Mouse (Mus musculus): ENCODE measurements around the gene Nfe2.

Gene Nfe2

DNA sequence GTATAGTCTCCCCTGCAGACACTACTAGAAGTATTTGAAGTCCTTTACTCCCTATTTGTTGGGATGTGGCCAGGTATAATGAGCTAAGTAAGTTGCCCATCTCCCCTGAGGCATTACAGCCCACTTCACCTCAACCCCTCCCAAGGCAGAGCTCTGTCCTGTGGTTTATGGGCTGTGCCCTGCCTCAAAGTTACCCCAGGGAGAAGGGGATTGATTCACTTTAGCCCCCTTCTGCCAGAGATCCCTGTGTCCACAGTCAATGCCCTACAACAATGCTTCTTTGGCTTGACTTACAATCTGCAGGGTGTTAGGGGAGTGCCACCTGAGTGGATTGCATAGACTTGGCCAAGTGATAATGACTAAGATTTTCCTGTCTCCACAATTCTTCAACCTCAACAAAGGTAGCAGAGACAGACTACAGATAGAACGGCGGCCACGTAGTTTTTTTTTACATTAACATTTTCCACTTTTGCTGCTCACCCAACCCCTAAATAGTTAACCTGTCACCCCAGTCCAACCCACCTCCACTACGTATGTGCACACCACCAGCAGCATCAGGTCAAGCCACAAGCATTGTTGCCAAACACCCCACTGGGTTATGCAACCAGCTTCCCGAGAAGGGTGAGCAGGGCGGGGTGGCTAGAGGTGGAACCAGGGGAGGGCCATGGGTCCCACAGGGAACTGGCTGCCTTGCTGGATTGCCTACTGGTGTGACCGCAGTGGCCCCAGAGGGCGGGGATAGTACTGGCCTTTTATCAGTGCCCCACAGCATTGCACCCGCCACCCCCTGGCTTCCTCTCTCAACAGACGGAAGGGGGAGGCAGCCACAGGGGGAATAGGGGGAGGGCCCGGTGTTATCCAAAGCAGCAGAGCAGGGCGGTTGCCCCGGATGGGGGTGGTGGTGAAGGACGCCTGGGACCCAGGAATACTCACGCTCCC is at the start of gene Nfe2:
Gene Nfe2 (minus strand): TSS at position 614 of the 939 bp plus-strand sequence.
- no peak for DNase-seq

DNA sequence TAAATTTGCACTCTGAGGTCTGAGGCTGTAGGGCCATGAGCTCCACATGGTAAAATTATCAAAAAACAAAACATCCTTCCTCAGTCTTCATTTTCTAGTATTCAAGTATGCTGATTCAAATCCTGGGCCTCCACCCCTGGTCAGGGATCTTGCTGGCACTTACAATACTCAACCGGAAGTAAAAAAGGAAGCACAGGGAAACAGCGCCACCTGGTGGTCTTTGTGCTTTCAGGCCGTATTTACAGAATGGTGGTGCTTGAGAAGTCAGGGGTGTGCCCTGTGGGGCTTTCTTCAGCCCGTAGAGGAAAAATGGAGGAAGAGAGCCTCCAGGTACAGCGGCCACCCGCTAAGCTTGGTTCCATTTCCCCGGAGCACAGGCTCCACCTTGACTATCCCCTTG is 48.9 kb upstream of the Nfe2 start:
- DNase-seq = peak; percentile 95 to 97

DNA sequence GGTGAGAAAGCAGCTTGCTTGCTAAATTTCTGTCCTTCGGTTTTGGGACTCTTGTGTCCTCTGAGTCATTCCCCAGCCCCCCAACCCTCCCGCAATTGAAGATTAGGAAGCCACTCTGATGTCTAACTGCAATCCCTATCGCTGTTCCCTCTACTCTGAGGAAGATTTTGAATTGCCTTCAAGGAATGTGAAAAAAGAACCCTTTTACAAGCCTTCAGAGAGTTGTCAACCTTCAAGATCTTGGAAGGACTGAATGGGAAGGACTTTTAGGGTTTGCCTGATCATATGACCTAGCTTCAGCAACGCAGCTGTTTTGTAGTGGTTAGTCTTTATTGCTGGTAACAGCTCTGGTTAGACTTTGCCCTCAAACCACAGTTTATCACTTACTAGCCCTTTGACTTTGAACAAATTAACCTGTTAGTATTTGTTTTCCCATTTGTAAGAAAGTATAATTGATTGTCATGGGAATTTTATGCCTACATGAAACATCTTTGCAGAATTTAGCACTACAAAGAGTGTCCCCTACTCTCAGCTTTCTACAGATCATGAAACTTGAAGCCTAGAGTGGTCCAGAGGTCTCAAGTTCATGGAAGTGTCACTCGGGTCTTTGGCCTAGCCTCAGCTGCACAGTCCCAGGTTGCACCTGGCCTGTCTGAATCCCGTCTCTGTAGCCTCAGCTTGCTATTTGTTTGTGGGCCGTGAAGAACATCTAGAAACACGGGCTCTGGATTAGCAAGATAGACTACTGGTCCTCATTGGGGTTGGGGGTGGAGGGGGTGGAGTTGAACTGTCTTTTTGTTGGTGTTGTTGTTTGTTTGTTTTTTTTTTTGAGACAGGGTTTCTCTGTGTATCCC is 47.8 kb upstream of the Nfe2 start:
- DNase-seq = no peak

GRCm38 (mm10) chr15:103305070-103305678 is 47.0 kb upstream of the Nfe2 start:
- DNase-seq = peak; percentile 98 to 99

DNA sequence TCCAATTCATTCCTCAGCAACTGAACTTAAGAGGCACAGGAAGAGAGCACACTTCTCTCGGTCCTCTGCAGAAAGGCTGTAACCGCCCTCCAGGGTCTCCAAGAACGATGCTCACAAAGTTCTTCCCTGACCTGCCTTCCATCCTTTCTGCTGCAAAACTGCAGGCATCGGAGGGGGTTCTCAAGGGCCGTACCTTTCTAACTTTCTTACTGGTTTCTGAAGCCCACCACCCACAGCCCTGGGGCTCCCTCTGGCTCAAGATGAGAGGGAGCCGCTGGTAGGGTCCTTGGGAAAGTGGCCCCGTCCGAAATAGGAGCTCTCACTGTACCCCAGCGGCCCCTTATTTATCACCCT is 46.4 kb upstream of the Nfe2 start:
- DNase-seq = no peak

DNA sequence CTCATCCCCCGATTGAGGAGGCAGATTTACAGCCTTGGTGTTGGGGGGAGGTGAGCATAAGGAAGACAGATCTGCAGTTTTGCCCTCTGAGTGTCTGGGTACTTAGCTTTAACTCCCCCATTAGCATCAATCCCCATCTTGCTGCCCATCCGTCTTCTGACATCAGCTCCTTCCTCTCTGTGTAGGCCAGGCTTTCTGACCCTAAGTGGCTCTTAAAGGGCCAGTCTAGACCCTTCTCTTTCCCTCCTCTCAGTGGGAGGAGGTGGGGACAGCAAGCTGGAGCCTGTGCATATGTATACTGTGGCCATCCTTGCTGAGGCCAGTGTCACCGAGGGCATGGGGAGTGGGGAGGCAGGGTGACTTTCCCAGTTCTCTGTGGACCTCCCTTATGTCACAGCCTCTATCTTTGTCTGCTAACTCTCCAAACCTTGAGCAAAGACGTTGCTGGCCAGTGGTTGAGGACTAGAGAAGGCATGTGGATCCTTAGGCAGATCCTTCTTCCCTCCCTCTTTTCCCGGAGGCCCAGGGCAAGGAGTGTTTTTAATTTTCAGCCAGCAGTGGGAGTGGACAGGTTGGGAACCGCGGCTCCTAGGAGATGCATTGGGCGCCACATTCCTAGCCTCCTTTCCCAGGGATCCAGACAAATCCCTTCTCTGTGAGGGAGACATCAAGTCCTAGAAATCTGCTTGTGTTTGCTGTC is 45.9 kb upstream of the Nfe2 start:
- peak in 1 of 2 experiments; percentile 36 for DNase-seq

GRCm38 (mm10) chr15:103302341-103303021 is 44.3 kb upstream of the Nfe2 start:
- no peak for DNase-seq

DNA sequence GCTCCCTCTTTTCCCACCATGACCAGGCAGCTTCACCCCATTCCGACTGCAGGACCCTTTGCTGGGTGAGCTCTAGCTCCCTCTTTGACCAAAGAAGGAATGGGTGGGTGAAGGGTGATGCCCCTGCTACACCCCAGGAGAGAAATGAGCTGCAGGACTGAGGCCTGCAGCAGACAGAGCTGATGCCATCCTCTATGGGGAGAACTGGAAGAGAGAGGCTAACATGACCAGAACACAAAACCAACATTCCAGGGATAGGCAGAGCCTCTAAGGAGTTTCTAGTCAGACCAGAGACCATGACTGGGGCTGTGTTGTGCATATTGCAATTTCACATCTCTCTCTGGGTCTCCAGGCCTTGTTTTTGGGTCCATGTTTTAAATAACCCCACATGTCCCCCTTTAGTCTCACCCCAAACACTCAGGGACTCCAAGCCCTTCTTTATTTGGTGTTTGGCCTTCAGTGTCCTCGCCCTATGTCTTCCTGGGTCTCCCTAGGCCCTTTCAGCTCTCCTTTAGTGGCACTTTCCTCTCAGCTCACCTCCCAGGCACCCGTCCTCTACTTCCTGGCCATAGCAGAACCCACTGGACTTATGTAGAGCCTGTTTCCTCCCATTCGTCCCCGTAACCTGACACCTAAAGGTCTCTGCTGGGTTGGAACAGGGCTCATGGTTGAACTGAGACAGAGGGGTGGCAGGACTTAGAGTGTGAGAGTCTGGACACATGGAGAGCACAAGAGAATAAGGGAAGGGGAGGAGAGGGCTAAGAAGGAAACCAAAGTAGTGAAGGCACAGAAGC is 43.5 kb upstream of the Nfe2 start:
- no peak for DNase-seq

GRCm38 (mm10) chr15:103301046-103301445 is 42.8 kb upstream of the Nfe2 start:
- no peak for DNase-seq

- peak in 1 of 2 experiments; percentile 39 for DNase-seq
Measured at GRCm38 (mm10) chr15:103300560-103300959, 42.4 kb upstream of the Nfe2 start.

- DNase-seq = peak; percentile 73 to 82
Measured at GRCm38 (mm10) chr15:103300067-103300471, 41.9 kb upstream of the Nfe2 start.

DNA sequence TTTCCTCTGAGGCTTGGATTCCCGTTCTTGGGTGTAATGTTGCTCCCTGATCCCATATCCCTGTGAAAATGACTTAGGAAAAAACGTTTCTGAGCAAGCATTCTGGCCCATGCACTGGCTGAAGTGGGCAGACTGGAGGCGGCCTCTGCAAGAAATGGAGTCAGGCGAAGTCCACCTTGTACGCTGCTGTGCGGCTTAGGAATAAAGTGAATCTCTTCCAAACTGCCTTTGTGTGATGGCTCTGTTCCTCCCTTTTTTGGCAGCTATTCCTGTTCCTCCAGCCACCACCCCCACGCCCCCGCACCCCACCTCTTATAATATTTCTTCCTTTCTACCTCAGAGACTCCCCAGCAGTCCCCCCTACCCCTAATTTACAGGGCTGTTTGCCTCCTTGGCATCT is 41.4 kb upstream of the Nfe2 start:
- DNase-seq = peak in 1 of 2 experiments; percentile 37

DNA sequence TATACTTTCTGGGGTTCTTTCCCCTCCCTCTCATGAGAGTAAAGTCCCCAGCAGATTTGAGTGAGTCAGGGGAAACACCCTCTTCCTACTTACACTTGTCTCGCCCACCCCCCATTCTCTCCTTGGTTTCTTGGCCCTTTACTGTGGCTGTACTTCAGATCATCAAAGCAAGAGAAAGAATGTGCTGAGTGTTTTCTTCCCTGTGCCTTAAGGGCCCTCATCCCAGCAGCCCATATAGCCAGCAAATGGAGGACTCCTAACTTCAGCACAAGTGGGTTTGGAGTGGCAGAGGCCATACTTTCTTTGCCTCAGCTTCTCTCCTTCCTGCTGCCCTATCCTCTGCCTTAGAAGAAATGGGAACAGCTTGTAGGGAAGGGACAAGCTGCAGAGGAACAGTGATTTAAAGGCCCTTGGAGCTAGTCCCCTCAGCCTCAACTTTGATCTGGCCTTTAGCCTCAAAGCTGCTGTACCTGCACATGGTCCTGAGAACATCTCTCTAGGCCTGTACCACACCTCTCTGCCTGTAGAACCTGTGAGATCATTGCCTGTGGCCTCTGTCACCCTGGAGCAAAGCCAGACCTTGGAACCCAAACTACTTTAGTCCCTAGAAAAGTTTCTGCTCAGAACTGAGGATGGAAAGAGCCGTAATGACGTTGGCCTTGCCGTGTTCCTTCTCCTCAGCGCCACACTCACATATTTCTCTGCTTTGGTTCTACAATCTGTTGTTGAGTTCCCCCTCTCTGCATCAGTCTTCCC is 40.8 kb upstream of the Nfe2 start:
- no peak for DNase-seq

DNA sequence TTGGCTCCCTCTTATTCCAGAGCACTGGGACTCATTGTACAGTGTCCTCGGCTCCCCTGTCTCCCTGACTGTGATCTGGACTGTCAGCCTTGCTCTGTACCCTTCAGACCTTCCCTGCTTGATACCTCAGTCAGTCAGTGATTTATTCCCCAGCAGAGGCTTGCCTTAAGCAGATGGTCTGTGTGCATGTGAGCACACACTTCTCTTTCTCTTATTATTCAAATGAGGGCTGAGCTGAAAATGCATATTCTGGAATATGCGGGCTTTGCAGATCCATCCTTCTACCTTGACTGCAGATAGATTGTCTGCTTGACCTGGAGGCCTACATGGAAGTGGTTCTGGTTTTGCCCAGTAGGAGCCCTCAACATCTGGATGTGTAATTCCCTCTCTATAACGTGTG is 39.8 kb upstream of the Nfe2 start:
- DNase-seq = no peak

GRCm38 (mm10) chr15:103297313-103297712 is 39.1 kb upstream of the Nfe2 start:
- no peak for DNase-seq

GRCm38 (mm10) chr15:103295851-103296250 is 37.6 kb upstream of the Nfe2 start:
- no peak for DNase-seq

DNA sequence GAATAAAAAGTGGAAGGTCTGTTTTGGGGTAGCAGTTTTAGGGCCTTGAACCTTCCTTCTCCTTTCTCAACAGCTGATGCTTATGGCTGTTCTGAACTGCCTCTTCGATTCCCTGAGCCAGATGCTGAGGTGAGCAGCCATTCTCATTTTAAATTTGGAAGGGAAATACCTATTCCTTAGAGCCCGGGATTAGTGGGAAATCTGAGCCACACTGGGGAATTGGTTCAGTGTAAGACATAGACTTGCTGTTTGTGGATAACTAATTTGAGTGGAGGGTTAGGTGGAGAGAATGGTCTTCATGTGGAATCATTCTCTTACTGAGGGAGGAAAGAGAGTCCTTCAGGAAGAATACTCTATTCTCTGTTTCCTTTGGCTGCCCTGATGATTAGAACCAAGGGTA is 36.4 kb upstream of the Nfe2 start:
- DNase-seq = no peak

DNA sequence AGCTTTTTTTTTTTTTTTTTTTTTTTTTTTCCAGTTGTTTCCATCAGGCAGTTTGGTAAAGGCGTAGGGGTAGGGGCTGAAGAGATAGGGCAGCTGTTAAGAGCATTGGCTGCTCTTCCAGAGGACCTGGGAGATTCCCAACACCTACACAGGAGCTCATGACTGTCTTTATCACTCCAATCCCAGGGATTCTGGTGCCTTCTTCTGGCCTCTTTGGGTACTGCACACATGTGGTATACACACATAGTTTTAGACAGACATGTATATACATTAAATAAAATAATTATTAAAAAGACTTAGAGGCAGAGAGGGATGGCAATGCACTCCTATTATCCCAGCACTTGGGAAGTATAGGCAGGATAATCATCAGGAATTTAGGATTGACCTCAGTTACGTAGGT is 35.2 kb upstream of the Nfe2 start:
- DNase-seq = no peak

- DNase-seq = no peak
Measured at GRCm38 (mm10) chr15:103292673-103293345, 34.6 kb upstream of the Nfe2 start.

- no peak for DNase-seq
Measured at GRCm38 (mm10) chr15:103290843-103291242, 32.6 kb upstream of the Nfe2 start.

Measured in cerebellum, postnatal 14 days (tissue).